Mouse (Mus musculus) mouse embryonic stem cell (cell line): ENCODE measurements around the gene Gm10340.
"Not testable (repeated sequence)": the region's sequence is repeated elsewhere in the genome, so short reads cannot be mapped to it uniquely, and the experiment has no call there.

Experiments used
- in situ Hi-C, 2 experiments: fragments of 300-500 bp; cut with MboI; formaldehyde crosslinking; loops; 1 replicate in 1 of 2; 3 replicates in 1 of 2; pipeline ENCODE4 v1.14.3; 2019 to 2020; ENCODE audit warnings: low sequenced_read_pairs in 2 of 2, low pct_unique_long_range_greater_than_20kb in 1 of 2, mixed read lengths in 1 of 2; ENCODE audit not compliant: unreplicated experiment in 1 of 2

Gm10340 gene

GRCm38 (mm10) chr14:3133697-3134096, at the start of gene Gm10340:
TSS of gene Gm10340 (plus strand) at chr14:3133997.
- in situ Hi-C loops = not testable (repeated sequence)

GRCm38 (mm10) chr14:3116051-3116450, 17.7 kb upstream of the Gm10340 start:
- in situ Hi-C loops = not testable (repeated sequence)

DNA sequence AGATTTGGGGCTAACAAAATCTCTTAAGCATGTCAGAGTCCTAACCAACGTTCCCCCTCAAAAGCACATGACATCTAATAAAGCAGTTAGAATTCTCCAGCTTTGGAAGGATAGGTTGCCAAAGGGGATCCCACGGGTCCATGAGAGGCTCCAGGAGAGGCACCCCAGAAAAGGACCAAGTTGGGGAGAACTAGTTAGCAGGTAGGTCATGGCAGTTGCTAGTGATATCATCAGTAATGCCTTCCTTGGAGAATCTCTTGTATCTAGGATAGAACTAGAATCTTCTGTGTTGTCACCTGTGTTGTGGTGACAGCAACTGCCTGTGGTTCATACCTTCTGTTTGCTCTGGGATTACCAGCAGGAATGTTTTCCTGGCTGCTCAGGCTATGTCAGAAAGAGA, 54.2 kb downstream of the Gm10340 start, which contains the start of gene Gm5795:
Gm5795 (plus strand) TSS at position 301 of the 400 bp plus-strand sequence.
- in situ Hi-C loops = not testable (repeated sequence)
